Mouse (Mus musculus): ENCODE results near the gene Sel1l.
A peak's percentile ranks its signal among the peaks of the same experiment; 100 is the strongest.
"Not testable (repeated sequence)": the region's sequence is repeated elsewhere in the genome, so short reads cannot be mapped to it uniquely, and the experiment has no call there.

Gene Sel1l

GRCm38 (mm10) chr12:91818726-91819125, 30.2 kb downstream of the Sel1l start:
- no peak for DNase-seq (ENCODE audit: low spot score in 2 of 2)

- peak; percentile 47 to 72 for DNase-seq (ENCODE audit: low spot score in 2 of 2)
These were observed 33.0 kb downstream of the Sel1l start for GRCm38 (mm10) chr12:91815990-91816389.

DNA sequence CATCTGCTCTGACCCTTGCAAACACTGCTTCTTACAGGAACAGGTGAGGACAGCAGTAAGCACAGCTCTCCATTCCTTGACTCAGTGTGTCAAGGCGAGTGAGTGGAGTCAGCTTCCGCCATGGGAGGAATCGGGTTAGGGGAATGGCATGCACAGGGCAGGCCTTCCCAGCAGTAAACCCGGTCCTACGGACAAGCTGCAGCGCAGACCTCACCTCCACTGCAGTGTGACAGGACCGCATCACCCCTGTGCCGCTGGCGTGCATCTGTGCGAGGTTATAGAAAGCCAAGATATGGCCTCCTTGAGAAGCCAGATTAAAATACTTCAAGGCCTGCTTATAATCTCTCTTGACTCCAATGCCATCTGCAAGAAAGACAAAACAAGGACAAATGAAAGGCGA, 33.4 kb downstream of the Sel1l start:
- no peak for DNase-seq (ENCODE audit: low spot score in 2 of 2)

DNA sequence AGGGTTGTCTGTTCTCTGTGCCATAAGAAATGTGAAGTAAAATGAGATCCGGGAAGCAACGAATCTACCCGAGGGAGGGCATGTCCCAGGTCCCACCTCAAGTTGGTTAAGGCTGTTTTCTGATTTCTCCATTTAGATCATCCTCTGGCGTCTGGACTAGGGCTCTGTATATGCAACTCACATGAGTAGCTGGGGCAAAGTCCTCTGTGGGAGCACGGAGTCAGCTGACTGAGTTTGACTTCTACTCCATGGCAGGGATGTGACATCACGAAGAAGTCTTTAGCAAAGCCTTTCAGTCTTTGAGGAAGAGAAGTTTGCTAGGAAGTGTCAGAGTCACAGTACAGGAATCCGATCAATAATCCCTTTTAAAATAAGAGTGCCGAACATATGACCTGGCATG, 40.0 kb downstream of the Sel1l start:
- DNase-seq (ENCODE audit: low spot score in 2 of 2): no peak

DNA sequence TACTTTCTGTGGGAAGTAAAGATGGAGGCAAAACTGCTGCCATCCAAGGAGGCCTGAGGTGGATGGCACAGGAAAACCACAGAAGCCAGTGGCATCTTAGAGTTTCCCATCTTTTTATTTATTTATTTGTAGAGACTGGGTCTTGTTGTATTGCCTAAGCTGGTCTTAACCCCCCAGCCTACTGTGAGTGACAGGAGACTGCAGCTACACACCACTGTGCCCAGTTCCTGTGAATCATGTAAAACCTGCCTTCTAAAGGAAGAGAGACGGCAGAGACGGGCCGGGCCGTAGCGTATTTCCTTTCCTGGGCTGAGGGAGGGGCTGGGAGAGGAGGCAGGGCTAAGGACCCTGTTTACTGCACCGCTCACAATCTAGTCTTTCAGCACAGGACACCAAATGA, 41.2 kb downstream of the Sel1l start:
- DNase-seq (ENCODE audit: low spot score in 2 of 2): no peak

- no peak for DNase-seq (ENCODE audit: low spot score in 2 of 2)
These were observed 41.9 kb downstream of the Sel1l start for GRCm38 (mm10) chr12:91807095-91807494.

DNA sequence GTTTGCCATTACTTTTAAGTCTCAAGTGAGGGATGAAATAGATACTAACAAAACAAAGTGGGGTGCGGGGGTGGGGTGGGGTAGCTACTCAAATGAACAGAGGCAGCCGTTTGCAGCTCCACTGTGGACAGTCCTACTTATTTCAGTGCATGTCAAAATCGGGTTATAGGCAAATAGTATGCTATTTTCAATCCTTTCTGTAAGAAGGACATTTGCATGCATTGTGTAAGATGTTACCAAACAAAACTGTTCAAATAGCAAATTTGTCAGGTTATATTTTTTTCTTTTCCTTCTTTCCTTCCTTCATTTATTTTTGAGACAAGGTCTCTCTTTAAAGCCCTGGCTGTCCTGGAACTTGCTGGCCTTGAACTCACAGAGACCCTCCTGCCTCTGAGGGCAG, 44.7 kb downstream of the Sel1l start:
- no peak for DNase-seq (ENCODE audit: low spot score in 2 of 2)

DNA sequence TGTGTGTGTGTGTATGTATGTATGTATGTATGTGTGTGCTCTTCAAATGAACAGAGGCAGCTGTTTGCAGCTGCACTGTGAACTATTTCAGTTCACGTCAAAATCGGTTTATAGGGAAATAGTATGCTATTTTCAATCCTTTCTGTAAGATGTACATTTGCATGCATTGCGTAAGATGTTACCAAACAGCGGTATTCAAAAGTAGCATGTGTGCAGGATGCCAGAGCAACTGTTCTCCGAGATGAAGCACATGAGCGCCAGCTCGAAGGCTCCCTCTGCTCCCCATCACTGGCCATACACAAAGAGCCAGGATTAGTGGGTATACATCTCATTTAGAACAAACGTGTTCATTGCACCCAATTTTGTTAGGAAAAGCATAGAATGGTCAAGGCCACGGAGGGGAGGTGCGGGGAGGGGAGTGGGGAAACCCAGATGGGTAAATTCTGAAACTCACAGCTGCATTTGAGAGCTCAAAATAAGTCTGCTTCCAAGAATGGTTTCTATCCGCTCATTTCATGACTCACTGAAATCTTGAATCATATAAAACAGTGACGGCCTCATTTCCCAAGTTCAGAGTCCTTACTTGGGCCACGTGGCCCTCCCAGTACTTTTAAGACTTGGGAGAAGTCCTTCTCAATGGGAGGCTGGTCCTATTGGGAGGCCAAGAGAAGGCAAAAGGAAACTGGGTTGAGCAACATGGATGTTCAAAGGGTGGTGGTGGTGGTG, 45.6 kb downstream of the Sel1l start:
- DNase-seq (ENCODE audit: low spot score in 2 of 2): peak; percentile 67 to 69

- DNase-seq (ENCODE audit: low spot score in 2 of 2): no peak
These were observed 46.3 kb downstream of the Sel1l start for GRCm38 (mm10) chr12:91802586-91803206.

- DNase-seq (ENCODE audit: low spot score in 2 of 2): no peak
These were observed 48.0 kb downstream of the Sel1l start for GRCm38 (mm10) chr12:91800861-91801385.

DNA sequence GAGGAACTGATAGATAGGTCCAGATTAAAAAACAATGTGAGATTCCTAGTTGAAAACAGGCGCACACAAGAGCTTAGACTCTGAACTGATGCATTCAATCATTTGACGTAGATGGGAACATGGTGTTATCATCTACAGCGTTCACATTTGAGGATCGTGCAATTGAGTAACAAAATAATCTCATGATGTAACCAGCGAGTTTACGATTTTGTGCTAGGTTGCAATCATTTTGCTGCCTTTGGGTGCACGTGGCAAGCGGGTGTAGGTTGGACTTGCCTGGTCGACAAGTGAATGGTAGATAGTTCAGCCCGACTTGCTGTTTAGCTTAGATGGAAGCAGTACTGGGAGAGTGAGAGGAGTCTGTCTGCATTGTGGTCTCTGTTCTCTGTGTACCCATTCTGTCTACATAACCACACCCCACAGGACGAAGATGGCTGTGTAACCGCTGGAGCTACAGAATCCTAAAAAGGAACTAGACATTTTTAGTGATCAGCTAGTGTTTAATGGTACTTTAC, 49.1 kb downstream of the Sel1l start:
- no peak for DNase-seq (ENCODE audit: low spot score in 2 of 2)

DNA sequence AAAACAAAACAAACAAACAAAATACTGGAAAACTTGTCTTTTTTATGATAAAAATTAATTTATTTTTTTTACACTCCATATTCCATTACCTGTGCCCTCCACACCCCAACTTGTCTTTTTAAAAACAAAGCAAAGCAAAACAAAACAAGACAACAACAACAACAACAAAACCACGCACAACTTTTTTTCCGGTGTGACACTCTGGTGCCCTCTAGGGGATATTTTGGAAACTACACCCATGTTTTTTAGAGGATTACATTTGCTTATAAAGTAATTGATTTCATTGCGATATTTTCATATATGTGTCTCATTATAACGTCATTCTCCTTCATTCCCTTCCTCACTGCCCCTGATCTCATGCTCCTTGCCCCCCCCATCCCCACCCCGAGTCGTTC, 49.6 kb downstream of the Sel1l start:
- DNase-seq (ENCODE audit: low spot score in 2 of 2): no peak

- no peak for DNase-seq (ENCODE audit: low spot score in 2 of 2)
These were observed 50.1 kb downstream of the Sel1l start for GRCm38 (mm10) chr12:91798720-91799378.

DNA sequence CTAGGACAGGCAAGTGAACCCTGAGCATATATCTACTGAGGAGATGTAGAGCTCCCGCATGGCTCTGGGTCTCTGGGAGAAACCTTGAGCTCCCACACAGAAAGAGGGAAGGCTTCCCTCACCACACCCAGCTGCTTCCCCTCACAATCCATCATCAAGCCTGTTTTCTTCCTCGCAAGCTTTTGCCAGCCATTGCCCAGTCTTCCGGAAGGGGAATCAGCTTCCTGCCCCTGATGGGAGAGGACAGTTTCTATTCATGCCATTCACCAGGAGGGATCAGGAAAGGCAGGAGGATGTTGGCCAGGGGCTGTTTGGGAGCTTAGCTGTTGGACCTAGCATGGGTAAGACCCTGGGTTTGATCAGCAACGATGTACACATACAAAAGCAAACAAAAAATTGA, 52.2 kb downstream of the Sel1l start:
- no peak for DNase-seq (ENCODE audit: low spot score in 2 of 2)

- DNase-seq (ENCODE audit: low spot score in 2 of 2): no peak
These were observed 55.7 kb downstream of the Sel1l start for GRCm38 (mm10) chr12:91793266-91793665.

GRCm38 (mm10) chr12:91791822-91792221, 57.1 kb downstream of the Sel1l start:
- DNase-seq (ENCODE audit: low spot score in 2 of 2): no peak

DNA sequence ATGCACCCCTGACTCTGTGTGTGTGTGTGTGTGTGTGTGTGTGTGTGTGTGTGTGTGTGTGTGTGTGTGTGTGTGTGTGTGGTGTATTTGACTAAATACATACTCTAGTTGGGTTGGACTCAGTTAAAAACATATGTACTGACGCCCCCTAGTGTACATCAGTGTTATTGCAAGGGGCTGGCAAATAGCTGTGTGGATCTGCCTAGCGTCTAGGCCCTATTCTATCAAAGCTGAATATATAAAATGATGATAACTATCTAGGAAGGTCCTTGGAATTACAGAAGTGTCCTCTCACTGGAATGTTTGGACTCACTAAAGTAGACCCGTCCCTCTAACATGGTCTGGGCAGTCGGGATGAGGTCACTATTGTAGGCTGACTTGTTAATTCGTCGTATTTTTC, 59.2 kb downstream of the Sel1l start:
- peak; percentile 83 to 87 for DNase-seq (ENCODE audit: low spot score in 2 of 2)

DNA sequence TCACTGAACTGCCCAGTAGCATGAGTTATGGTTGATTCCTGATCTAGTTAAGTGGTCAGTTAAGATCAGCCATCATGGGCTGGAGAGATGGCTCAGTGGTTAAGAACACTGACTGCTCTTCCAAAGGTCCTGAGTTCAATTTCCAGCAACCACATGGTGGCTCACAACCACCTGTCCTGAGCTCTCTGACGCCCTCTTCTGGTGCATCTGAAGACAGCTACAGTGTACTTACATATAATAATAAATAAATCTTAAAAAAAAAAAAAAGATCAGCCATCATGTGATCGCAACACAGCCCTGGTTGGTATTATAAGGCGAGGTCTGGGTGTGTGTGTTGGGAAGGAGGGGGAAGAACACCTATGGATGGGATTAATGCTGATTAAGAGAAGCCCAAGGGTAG, 60.5 kb downstream of the Sel1l start:
- DNase-seq (ENCODE audit: low spot score in 2 of 2): not testable (repeated sequence)

- no peak for DNase-seq (ENCODE audit: low spot score in 2 of 2)
These were observed 61.0 kb downstream of the Sel1l start, which contains the start of gene Ston2 for GRCm38 (mm10) chr12:91787959-91788437. Gene Ston2, minus strand, starts transcription at chr12:91788387.

DNA sequence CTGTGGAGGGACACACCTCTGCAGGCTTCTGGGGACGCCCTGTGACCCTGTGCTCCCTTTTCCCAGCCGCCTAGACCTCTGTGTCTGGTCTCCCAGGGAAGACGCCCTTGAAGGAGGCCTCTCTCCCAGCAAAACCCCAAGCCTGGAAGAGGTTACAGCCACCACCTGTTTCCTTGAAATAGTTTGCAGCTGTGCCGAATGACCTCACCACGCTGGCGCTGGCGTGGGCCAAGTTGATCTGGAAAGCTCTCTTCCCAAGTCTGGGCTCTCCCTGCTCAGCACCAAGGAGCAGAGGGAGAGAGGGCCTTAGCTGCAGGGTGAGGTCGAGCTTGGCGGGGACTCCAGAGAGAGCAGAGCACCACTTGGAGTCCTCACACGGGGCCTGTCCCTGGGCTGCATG, 62.6 kb downstream of the Sel1l start:
- DNase-seq (ENCODE audit: low spot score in 2 of 2): no peak

GRCm38 (mm10) chr12:91781432-91781831, 67.5 kb downstream of the Sel1l start:
- no peak for DNase-seq (ENCODE audit: low spot score in 2 of 2)

DNA sequence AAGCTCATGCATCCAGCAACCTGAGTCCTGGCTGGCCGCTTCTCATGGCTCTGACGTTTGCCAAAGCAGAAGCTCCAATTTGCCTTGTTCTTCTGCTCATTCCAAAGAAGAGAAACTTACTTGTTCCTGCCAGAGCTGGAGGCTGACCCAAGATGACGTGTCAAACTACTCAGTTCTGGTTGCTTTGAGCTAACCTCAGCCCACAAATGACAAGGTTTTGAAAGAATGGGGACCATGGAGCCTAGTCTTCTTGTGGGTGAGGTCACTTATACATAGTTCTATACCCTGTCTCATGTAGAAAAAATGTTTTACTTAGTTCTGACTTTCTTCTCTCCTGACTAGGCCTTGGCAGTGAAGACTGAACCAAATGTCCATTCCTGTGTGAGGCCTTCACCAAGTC, 68.4 kb downstream of the Sel1l start:
- DNase-seq (ENCODE audit: low spot score in 2 of 2): no peak
